Mouse (Mus musculus): ENCODE results near the gene Klhl22.

- TF ChIP-seq POLR2A (IDR thresholded peaks at IDR 0.05; ENCODE audit: insufficient read length, low read depth): no peak
- no peak for TF ChIP-seq POLR2AphosphoS2 (IDR thresholded peaks at IDR 0.05; ENCODE audit: insufficient read length, low read depth)
- no peak for TF ChIP-seq MYOG (IDR thresholded peaks at IDR 0.05; ENCODE audit: control insufficient read depth in 1 of 3, insufficient read depth in 1 of 3, insufficient read length in 2 of 3, low read depth in 2 of 3)
- no peak for TF ChIP-seq TCF12 (IDR thresholded peaks at IDR 0.05; ENCODE audit: insufficient read depth, poor library complexity, severe bottlenecking)
- TF ChIP-seq E2F4 (IDR thresholded peaks at IDR 0.05; ENCODE audit: insufficient read depth): no peak
- no peak for TF ChIP-seq MYOD1 (IDR thresholded peaks at IDR 0.05; ENCODE audit: control insufficient read depth in 1 of 3, insufficient read length in 2 of 3, low read depth in 2 of 3)
- TF ChIP-seq TCF3 (IDR thresholded peaks at IDR 0.05; ENCODE audit: insufficient read length, low read depth): no peak
- TF ChIP-seq SRF (IDR thresholded peaks at IDR 0.05; ENCODE audit: control insufficient read depth, insufficient read length, low read depth): no peak
- TF ChIP-seq USF1 (IDR thresholded peaks at IDR 0.05; ENCODE audit: low read depth): no peak
- no peak for TF ChIP-seq CEBPB (IDR thresholded peaks at IDR 0.05; ENCODE audit: insufficient read depth, poor library complexity, severe bottlenecking)
- TF ChIP-seq MAX (IDR thresholded peaks at IDR 0.05; ENCODE audit: low read depth): no peak
Observed at GRCm38 (mm10) chr16:17729974-17730373, 29.4 kb upstream of the Klhl22 start.
